22 mouse cellular contexts compared by ENCODE assay signal in genomic region chr5:140498176-140498575, GRCm38 (mm10). TPM values are rescaled to one million over a fixed set of nuclear protein-coding genes. Genes with fewer than 3 reads are reported as not detected.
A peak's percentile ranks its signal among the peaks of the same experiment; 100 is the strongest.
DNase-seq lines count a peak whose midpoint lies in the region; ATAC-seq and TF ChIP-seq lines count a peak whose summit lies in the region.
"Had no signal": no experiment of that assay in that cellular context is flagged by ENCODE, and none has a peak within 500 bp of the region (broad histone marks: within the 10 kb centered on the region; RNA-seq: fewer than 3 reads in every experiment).

No protein-coding gene starts in this region.

- 57% methylated on average over 6 of the region's 6 CpGs for WGBS in liver, postnatal 0 days (ENCODE audit: insufficient replicate concordance)
- 80% methylated on average over 6 of the region's 6 CpGs for WGBS in liver, embryonic 11.5 days
- whole genome bisulfite sequencing in midbrain, embryonic 13.5 days: 87% methylated on average over 6 of the region's 6 CpGs

- 0 out of 2 replicates have a peak, but pooled peaks have one; percentile 28 for ATAC-seq in liver, postnatal 0 days
- ATAC-seq in liver, embryonic 11.5 days (replicated peaks; ENCODE audit: low FRiP score): no peak
- ATAC-seq in midbrain, embryonic 13.5 days: no peak
- ATAC-seq: CD4-positive, CD25-positive, alpha-beta regulatory T cell, adult 4 months; forebrain, postnatal 0 days had no signal

- H3K9me3 ChIP-seq in liver, postnatal 0 days (ENCODE audit: low read length): no peaks in the 10 kb centered on the region
- H3K9me3 ChIP-seq in liver, embryonic 11.5 days (ENCODE audit: control insufficient read depth, low read length): no peaks in the 10 kb centered on the region
- H3K9me3 ChIP-seq in midbrain, embryonic 13.5 days: no peaks in the 10 kb centered on the region
- H3K9me3 ChIP-seq: embryonic facial prominence, embryonic 13.5 days; forebrain, embryonic 12.5 days; G1E; heart, embryonic 13.5 days; hindbrain, embryonic 15.5 days had no signal

- TF ChIP-seq EP300 in liver, postnatal 0 days (IDR thresholded peaks at IDR 0.05; ENCODE audit: low read depth): no peak

- H3K27ac ChIP-seq in liver, postnatal 0 days (ENCODE audit: low read depth): no peak overlapping the region
- H3K27ac ChIP-seq in liver, embryonic 11.5 days (ENCODE audit: low read depth, low read length): no peak overlapping the region
- H3K27ac ChIP-seq in midbrain, embryonic 13.5 days: no peak overlapping the region
- H3K27ac ChIP-seq: embryonic facial prominence, embryonic 13.5 days; forebrain, embryonic 12.5 days; heart, embryonic 13.5 days; hindbrain, embryonic 15.5 days had no signal

- peaks cover 17% of the 10 kb centered on the region for H3K4me1 ChIP-seq in liver, postnatal 0 days (ENCODE audit: insufficient read depth)
- H3K4me1 ChIP-seq in liver, embryonic 11.5 days (replicated peaks; ENCODE audit: control insufficient read depth, insufficient read depth, low read length): peaks cover 23% of the 10 kb centered on the region
- peaks cover 9% of the 10 kb centered on the region for H3K4me1 ChIP-seq in midbrain, embryonic 13.5 days (replicated peaks)

- no peak overlapping the region for H3K9ac ChIP-seq in liver, postnatal 0 days (replicated peaks)
- H3K9ac ChIP-seq in liver, embryonic 11.5 days (ENCODE audit: low read depth, low read length): no peak overlapping the region
- H3K9ac ChIP-seq in midbrain, embryonic 13.5 days (replicated peaks): no peak overlapping the region
- H3K9ac ChIP-seq: embryonic facial prominence, embryonic 13.5 days; forebrain, embryonic 12.5 days; forebrain, postnatal 0 days; heart, embryonic 13.5 days; hindbrain, embryonic 15.5 days had no signal

- no peaks in the 10 kb centered on the region for H3K36me3 ChIP-seq in liver, postnatal 0 days (replicated peaks; ENCODE audit: insufficient read depth, low read length)
- H3K36me3 ChIP-seq in liver, embryonic 11.5 days (ENCODE audit: control insufficient read depth, insufficient read depth, low read length): no peaks in the 10 kb centered on the region
- no peaks in the 10 kb centered on the region for H3K36me3 ChIP-seq in midbrain, embryonic 13.5 days
- H3K36me3 ChIP-seq: embryonic facial prominence, embryonic 13.5 days; forebrain, embryonic 12.5 days; G1E; heart, embryonic 13.5 days; hindbrain, embryonic 15.5 days had no signal

- no peaks in the 10 kb centered on the region for H3K27me3 ChIP-seq in liver, postnatal 0 days (ENCODE audit: insufficient read depth, low read length)
- no peaks in the 10 kb centered on the region for H3K27me3 ChIP-seq in liver, embryonic 11.5 days (replicated peaks; ENCODE audit: control insufficient read depth, insufficient read depth, low read length)
- peaks cover 2% of the 10 kb centered on the region; the same call in 1 of the 2 replicates for H3K27me3 ChIP-seq in midbrain, embryonic 13.5 days
- H3K27me3 ChIP-seq: embryonic facial prominence, embryonic 13.5 days; heart, embryonic 13.5 days; hindbrain, embryonic 15.5 days had no signal

- no peak overlapping the region for H3K4me2 ChIP-seq in liver, postnatal 0 days (ENCODE audit: low read depth, low read length)
- no peak overlapping the region for H3K4me2 ChIP-seq in liver, embryonic 11.5 days
- H3K4me2 ChIP-seq in midbrain, embryonic 13.5 days (replicated peaks): no peak overlapping the region
- H3K4me2 ChIP-seq: embryonic facial prominence, embryonic 13.5 days; forebrain, embryonic 12.5 days; heart, embryonic 13.5 days; hindbrain, embryonic 15.5 days had no signal

- TF ChIP-seq CTCF in liver, postnatal 0 days (IDR thresholded peaks at IDR 0.05; ENCODE audit: low read depth): no peak

- no peak for DNase-seq in liver, postnatal 0 days
- DNase-seq in liver, embryonic 11.5 days (ENCODE audit: low spot score): no peak
- DNase-seq in 416B (ENCODE audit: low read depth) (peak; percentile 50), adipocyte (ENCODE audit: low spot score) (peak; percentile 67)
- peak; percentile 62 for DNase-seq in lung, postnatal 36 days
- DNase-seq in right cerebral cortex, adult 18-20 months: no peak
- DNase-seq: B cell, adult 2 months; cerebellum, adult 18-20 months; cerebellum, adult 9-11 months; cerebellum, postnatal 36 days; forebrain, postnatal 0 days; gastrocnemius, postnatal 14 days; heart, adult 11 months; heart, postnatal 36 days had no signal

- no peak overlapping the region for H3K4me3 ChIP-seq in liver, postnatal 0 days (ENCODE audit: low read depth, low read length)
- H3K4me3 ChIP-seq in liver, embryonic 11.5 days (ENCODE audit: low read depth, low read length): no peak overlapping the region
- H3K4me3 ChIP-seq in midbrain, embryonic 13.5 days (replicated peaks): no peak overlapping the region
- H3K4me3 ChIP-seq: embryonic facial prominence, embryonic 13.5 days; forebrain, embryonic 12.5 days; heart, embryonic 13.5 days; hindbrain, embryonic 15.5 days had no signal

RNA-seq across cellular contexts. Expression of gene Chst12, which starts 7.2 kb away (rescaled TPM):
- polyA plus RNA-seq in liver, postnatal 0 days (2015; fragmentation: Nextera tagmentation; extraction: Ambion mirVana): 8.6 and 9.1 TPM in 2 replicates
- 19.1 and 20.6 TPM in 2 replicates for polyA plus RNA-seq in liver, embryonic 11.5 days (2014; fragmentation: Nextera tagmentation; extraction: Ambion mirVana)
- 13.4 and 15.2 TPM in 2 replicates for polyA plus RNA-seq in midbrain, embryonic 13.5 days (2015; fragmentation: Nextera tagmentation; extraction: Ambion mirVana)

RNA-seq across cellular contexts. Expression of gene Gm4869, which starts 52.7 kb away (rescaled TPM):
- not detected in 2 replicates for polyA plus RNA-seq in liver, postnatal 0 days (2015; fragmentation: Nextera tagmentation; extraction: Ambion mirVana)
- polyA plus RNA-seq in liver, embryonic 11.5 days (2014; fragmentation: Nextera tagmentation; extraction: Ambion mirVana): not detected in 2 replicates
- not detected in 2 replicates for polyA plus RNA-seq in midbrain, embryonic 13.5 days (2015; fragmentation: Nextera tagmentation; extraction: Ambion mirVana)
- polyA plus RNA-seq: CD4-positive, CD25-positive, alpha-beta regulatory T cell, adult 4 months; embryonic facial prominence, embryonic 13.5 days; forebrain, embryonic 12.5 days; forebrain, postnatal 0 days; G1E; heart, postnatal 0 days; hindbrain, embryonic 15.5 days had no signal

Comparison
In these comparisons a context has a peak if more than half of its experiments do, and no peak if none do; other contexts are left out.
1. DNase-seq: peak in 416B (single experiment), adipocyte (single experiment) and lung, postnatal 36 days (single experiment); none in liver, postnatal 0 days (single experiment), liver, embryonic 11.5 days (single experiment) and right cerebral cortex, adult 18-20 months (single experiment).